Mouse (Mus musculus): ENCODE measurements at regions not wholly inside any gene's neighbourhood (a gene's known extent, or its start where the extent isn't known, plus 50 kb on each side); places are given as distances from the start of the nearest gene placed in this dataset.

DNA sequence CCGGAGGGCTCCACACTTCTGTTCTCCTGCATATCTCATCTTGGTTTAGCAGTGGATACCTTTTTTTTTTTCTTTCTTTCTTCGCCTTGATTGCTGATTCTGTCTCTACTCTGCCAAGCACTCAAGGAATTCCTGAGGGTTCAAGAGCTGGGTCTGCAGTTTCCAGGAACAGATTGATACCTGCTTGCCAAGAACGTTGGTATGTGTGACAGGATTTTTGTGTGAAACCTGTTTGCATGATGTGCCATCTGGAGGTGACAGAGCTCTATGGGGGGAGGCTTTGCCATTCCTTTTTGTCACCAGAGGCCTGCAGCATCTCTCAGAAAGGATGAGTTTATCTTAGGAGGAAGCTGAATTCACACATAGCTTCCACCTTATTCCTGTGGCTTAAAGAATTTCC is 255.6 kb upstream of the Tas2r119 start:
- TF ChIP-seq CTCF (IDR thresholded peaks at IDR 0.05) (no peak), EP300 (IDR thresholded peaks at IDR 0.05) (peak; percentile 46)

All from lung, postnatal 0 days (tissue).